Mouse (Mus musculus) urinary bladder, postnatal 36 days (tissue): Measurements from ENCODE around the gene Lmnb2.

ENCODE experiments used
- DNase-seq, 2 experiments: peaks; one replicate each; pipeline ENCODE4 v3.0.0; 2022; ENCODE audit warnings: low spot score in 2 of 2, mixed read lengths in 1 of 2

The Lmnb2 gene

DNA sequence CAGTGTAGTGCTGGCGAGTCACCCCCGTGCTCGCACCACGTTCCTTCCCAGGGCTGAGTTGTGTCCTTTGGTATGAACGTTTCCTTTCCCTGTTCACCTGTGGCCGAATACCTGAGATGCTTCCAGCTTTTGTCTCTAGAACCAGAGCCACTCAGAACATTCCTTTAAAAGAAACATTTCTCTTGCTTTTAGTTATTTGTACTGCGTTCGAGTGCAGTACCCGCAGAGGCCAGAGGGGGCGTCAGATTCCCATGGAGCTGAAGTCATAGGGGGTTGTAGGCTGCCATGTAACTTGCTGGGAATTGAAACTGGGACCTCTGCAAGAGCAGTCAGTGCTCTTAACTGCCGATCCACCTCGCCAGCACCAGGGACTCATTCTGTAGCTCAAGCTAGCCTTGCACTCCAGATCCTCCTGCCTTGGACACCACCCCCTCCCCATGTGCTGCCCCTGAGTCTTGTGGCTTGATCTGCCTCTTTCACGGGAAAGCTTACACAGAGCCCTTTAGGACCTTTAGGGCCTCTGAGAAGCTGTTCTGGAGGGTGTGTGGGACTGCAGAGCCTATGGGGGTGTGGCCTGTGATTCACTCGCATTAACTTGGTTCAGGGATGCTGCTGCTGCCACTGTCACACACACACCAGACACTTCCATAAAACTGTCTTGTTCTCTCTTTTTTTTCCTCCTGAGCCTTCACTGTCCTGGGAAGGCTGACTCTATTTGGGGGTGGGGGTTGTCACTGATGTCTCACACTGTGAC, 28.8 kb upstream of the Lmnb2 start:
- no peak for DNase-seq

DNA sequence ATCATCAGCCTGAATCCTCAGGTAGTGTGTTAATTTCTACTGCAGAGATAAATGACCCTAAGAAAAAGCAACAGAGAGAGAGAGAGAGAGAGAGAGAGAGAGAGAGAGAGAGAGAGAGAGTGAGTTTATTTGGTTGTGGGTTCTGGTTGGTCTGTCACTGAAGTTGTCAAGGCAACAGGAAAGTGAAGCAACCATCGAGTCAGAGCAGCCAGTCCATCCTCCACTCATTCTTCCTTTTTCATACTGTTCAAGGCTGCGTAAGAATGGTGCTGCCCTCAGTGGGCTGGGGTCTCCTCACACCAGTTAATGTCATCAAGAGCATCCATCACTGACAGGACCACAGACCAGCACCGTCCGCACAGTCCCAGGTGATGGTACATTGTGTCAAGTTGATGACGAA, 26.2 kb upstream of the Lmnb2 start:
- DNase-seq, result no peak

DNA sequence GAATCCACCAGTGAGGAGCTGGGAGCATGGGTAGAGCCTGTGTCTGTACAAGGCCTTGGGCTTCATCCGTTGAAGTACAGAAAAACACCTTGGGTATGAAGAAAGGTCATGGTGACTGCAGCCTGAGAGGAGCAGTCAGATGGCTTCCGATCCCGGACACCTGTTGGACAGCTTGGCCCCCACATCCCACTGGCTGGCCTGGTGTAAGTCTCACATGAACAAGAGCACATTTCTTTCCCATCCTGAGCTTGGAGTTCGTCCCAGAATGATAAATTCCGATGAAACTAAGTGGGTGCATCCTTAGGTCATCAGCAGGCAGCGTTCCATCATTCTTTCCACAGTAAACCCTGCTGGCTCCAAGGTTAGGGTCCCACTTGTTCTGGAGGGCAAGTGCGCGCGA, 25.7 kb upstream of the Lmnb2 start:
- no peak for DNase-seq

DNA sequence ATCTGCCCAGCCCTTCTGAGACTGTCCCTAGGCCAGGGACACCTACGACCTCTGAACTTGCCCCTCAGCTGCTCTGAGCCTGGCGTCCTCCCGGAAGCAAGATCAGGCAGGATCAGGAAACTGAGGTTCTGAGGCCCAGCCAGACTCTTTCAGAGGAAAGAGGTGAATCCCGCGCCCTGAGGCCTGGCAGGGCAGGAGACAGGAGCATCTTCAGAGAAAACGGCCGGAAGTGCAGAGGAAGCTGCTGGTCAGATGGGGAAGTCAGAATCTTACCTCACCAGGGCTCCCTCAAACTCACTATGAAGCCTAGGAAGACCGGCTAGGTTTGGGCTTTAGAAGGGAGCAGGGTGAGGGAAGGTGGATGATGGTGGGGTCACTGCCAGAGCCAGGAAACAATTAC, 24.9 kb upstream of the Lmnb2 start:
- no peak for DNase-seq

DNA sequence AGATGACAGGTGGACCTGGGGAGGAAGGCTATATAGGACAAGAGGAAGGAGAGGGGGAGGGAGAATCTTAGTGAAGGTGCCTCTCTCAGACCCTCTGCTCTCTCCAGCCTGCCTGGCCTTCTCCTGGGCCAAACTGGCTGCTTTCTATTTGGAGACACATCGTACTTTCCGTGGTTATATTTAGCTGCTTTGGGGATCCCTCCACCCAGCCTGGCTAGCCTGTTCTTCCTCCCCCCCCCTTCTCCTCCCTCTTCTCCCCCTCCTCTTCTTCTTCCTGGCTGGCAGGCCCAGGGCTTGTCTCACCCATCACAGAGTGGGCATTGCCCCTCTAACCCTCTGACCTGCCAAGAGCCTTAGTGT, 22.9 kb upstream of the Lmnb2 start:
- DNase-seq, result no peak

DNA sequence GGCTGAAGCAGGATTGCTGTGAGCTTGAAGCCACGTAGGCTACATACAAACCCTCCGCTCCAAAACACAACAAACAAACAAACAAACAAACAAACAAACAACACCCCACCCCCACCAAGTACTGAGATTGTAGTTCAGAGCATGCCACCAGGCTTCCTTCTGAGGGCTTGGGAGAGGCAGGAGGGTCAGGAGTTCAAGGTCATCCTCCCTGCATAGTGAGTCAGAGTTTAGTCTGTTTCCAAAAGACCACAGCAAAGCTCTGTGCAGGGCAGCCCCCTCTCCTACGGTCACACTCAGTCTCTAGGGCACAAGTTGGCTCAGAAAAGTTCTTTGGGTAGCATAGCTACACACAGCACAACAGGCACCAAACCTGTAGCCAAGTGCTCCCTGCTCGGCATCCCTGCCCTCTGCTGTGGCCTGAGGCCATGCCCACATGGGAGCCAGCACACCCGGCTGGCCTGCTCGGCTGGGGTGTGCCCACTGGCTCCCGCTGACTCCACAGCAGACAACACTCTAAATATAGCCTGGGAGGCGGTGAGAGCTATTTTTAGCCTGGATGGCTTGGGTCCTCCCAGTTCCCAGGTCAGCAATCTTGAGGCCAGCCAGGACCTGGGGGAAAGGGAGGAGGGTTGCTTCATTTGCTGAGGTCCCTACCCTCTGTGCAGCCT, 22.4 kb upstream of the Lmnb2 start:
- peak; percentile 32 to 63 for DNase-seq

DNA sequence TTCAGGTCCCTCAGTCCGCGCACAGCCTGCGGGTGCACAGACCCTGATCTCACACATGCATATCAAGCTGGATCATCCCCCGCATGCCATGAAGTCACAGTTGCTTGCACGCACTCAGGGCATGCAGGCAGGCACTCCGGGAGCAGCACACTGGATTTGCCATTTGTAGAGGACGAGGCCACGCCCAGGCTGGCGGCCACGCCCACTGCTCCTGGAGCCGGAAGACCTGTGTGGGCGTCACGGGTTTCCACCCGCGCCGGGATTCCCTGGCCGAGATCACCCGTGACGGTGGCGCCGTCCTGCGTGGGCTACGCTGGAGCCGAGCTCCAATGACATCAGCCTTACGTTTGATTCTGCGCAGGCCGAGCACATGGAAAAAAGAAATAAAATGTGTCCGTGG, 21.6 kb upstream of the Lmnb2 start:
- DNase-seq, result peak; percentile 76 to 85

DNA sequence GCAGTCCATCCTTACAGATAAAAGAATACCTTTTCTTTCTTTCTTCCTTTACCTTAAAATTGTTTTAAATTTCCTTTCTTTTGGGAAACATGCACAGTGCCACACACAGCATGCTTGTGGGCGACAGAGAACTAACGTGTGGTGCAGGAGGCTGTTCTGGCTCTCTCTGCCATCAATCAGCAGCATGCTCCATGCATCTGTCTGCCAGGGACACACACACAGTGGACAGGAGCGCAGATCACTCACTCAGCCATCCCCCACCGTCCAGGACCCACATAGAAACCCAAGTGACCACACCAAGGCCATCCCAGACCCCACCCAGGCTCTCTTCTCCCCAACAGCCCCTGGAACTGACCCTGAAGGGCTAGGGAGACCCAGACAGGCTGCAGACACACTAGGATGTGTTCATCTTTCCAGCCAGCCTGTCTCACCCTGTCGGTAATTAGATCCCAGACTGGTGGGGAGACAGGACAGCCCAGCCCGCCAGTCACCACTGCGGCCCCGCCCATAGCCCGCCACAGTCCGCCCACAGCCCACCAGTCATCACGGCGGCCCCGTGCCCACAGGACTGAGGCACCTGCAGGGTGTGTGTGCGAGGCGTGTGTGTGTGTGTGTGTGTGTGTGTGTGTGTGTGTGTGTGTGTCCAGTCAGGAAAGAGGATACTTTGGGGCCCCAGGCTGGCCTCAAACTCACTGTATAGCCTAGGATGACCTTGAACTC, 20.9 kb upstream of the Lmnb2 start:
- no peak for DNase-seq

DNA sequence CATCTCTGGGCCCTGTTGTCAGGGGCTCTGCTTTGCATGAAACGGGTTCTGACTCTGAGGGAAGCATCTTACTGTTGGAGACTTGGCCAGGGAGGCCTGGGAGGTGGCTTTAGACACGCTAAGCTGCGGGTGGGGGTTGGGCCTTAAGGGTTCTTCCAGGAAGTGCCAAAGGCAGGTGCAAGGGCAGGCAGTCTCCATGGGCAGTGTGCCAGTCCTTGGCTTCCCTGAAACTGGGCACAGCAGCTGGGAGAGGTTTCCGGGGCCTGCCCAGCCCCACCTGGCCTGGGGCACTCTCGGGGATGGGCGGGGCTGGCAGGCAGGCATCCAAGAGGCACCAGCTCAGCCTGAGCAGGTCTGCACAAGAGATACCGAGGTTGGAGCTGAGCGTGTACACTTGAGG, 19.6 kb upstream of the Lmnb2 start:
- peak; percentile 74 to 85 for DNase-seq

DNA sequence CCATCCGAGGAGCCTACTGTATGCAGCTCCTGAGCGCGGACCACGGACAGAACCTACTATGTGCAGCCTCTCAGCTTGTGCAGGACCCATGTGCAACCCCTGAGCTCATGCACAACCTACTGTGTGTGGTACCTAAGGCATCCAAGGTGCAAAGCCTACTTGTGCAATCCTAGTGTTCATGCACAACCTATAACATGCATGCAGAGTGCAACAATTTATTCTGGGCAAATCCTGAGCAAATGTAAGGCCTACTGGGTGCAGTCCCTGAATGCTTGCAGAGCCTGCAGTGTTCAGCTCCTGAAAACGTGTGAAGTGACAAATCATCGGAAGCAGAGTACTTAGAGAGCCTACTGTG, 18.7 kb upstream of the Lmnb2 start:
- DNase-seq, result no peak

DNA sequence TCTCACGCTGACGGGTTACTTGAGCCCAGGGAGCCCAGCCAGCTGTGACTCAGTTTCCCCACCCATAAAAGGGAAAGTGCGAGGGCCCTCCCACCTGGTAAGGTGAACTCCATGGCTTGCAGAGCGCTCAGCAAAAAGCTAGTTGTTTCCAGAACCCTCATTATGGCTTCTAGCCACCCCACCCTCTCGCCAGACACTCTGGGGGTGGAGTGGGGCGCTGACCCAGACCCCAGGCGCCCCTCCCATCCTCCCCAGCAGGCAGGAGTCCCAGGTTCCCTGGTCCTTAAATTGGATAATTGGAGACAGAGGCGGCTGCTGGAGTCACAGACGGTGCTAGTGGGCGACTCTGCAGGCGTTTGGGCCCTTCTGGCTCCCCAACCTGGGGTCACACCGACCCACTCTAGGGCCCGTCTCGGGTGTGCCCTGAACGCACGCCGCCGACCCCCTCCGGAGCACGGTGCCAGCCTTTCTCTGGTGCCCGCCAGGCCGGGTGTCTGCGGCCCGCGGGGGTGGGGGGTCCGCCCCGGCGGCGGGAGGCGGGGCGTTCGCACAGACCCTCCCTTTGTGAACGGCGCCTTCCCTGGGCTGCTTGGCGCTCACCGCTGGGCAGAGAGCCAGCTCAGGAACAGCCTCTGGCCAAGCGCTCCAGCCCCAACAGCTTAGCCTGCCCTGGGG, 18.2 kb upstream of the Lmnb2 start:
- DNase-seq, result peak in 1 of 2 experiments; percentile 73

DNA sequence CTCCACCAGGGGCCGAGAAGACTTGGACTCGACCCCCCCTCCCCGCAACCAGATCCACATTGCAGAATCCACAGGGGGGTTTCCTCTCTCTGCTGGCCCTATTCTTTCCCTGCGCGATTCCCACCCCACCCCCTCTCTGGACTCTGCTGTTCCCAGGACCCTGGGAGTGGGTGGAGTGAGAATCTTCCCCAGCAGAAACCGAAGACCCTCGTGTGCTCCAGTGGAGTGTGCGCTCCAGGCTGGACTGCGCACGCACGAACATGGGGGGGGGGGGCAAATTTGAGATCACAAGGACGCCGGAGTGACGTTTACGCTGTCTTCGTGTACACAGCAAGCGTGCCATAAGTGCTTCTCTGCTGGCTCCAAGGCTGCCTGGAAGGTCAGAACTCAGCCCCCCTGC, 17.7 kb upstream of the Lmnb2 start:
- no peak for DNase-seq

DNA sequence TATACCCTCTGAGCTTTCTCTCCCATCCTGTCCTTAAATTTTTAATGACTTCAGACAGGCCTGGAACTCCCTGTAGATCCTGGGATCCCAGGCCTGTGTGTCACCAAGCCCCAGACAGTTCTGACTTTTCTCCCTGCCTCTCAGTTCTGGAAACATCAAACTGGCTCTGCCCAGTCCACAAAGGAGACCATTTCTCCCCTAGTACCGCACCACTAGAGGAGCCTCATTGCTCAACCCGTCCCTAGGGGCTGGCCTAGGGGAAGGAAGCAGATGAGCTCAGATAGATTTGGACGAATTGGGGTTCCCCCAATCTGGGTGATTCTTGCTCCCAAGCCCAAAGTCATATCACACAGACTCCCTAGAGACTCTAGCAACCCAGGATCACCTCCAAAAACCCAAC, 17.2 kb upstream of the Lmnb2 start:
- no peak for DNase-seq

DNA sequence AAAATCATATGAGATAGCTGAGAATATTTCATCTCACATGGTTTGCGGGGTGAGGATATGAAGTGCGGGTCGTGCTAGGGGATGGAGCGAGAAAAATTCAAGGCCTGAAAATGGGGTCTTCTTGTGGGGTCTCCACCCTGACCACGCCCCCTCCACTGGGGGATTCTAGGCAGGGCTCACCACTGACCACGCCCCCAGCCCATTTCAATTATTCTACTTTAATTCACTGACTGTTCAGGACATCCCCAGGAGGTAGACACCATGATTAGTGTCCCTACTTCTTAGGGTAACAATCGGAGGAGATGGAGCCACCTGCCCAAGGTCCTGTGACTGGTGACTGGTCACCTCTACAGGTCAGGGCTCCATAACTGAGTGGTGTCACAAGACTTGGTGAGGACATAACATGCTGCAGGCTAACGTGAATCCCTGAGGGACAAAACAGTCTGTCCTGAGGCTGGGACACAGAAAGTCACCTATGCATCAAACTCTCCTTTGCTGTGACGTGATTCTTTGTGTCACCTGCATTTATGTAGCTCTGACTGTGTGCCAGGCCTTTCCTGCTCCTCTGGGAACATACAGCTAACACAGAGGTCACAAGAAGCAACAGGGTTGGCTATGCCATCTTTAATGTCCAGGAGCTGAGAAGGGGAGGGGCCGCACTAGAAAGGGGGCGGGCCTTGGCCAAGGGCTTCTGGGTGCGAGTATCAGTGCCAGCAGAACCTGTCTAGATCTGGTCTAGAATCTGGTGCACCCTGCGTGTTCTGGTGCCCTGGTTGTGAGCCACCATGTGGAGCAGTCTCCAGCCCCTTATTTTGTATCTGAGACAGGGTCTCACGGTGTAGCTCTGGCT, 16.3 kb upstream of the Lmnb2 start:
- DNase-seq, result no peak

DNA sequence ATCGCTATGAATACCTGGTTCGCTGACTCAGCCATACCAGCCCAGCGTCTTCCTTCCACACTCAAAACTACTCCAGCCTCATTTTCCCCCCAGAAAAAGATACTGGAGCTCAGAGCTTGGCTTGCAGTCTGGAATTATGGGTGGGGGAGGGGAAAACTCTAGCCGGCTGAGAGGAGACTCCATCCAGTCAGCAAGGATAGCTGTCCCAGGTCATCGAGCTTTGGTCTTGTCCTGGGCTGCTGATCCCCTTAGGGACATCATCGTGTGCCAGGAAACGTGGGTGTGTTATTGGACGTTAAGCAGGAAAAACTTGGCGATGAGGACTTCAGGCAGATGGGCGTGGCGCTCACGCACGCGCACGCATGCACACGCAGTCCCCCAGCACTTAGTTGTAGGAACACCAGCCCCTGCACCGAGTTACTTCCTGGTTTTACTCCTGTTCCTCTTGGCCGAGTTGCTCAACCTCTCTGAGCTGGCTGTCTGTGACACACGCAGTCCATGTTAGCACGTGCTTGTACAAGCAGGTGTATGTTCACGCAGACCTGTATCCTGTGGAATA, 15.5 kb upstream of the Lmnb2 start:
- peak in 1 of 2 experiments; percentile 51 for DNase-seq

DNA sequence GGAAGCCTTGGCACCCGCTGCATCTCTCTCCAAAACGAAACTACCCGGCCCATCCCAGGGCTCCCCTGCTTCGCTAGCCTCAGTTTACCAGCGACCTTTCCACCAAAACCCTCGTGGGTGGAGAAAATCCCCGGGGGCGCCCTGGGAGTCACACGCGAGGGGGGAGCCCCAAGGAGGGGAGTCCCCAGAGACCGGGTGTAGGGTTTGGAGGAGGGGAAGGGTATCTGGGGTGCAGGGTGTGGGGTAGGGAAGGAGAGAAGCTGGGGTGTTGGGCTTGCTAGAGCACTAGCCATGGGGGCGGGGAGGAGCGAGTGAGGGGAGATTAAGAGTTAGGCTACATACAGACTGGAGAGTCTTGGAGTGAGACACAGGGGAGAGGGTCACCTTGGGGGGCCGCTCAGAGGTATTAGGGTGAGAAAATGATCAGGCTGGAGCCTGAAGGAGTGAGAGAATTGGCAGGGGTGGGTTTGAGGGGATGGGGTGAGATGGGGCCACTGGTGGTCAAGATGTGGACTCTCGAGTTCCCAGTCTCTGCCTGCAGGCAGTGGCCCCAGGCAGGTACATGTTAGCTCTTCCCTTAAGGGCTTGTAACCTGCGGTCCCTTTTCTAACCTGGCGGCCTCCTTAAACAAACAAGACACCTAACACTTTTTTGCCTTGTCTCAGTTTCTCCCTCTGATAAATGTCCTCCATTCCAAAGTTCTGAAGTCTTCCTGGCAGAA, 14.8 kb upstream of the Lmnb2 start:
- DNase-seq, result no peak

DNA sequence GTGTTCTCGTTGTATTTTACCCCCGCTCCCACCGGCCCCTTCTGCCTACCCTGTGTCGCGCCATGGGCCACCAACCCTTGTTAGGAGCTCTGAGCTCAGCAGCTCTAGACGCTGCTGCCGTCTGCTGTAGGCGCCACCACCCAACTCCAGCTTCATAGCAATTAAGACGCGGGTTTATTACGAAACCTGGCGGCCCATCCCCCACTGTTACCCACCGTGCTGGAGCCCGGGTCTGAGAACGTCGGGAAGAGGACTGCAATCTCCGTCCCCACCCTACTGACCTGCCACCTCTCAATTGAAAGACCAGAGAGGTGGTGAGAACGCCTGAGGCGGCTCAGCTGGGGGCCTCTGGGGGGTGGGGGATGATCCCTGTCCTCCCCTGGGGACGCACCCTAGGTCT, 14.2 kb upstream of the Lmnb2 start:
- peak in 1 of 2 experiments; percentile 42 for DNase-seq

DNA sequence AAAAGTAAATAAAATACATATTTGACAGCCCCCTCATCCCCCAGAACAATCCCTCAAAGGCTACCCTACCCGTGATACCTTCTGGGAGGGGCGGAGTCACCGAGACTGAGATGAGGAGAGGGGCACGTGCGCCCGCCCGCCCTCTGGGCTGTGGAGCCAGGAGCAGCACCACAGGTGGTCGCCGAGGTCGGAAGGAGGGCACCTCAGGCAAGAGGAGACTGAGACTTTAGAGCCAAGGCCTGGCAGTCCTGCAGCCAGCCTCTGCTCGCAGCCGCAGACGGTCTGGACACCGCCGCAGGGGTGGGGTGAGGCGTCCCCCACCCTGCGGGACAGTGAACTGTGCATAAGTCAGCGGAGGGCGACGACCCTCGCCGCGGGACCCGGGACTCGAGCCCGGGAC, 13.7 kb upstream of the Lmnb2 start:
- no peak for DNase-seq

DNA sequence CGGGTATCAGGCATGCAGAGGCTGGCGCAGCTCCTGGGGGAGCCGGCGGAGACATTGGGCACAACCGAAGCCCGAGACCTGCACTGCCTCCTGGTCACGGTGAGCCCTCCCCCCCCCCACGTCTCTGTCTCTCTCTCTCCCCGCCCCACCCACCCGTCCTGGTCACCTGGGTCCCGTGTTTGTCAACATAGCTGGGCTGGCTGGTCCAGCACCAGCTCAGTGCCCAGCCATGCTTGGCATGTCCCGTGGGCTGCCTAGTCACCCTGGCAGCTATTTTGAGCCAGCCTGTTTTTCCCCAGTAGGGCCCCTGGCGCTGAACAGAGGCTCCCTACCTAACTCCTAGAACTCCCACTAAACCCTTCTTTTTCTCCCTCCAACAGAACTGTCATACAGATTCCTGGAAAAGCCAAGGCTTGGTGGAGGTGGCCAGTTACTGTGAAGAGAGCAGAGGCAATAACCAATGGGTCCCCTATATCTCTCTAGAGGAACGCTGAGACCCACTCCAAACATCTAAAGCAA, 13.2 kb upstream of the Lmnb2 start:
- peak in 1 of 2 experiments; percentile 48 for DNase-seq
